Mouse (Mus musculus) kidney, adult 10 weeks (tissue): ENCODE results near the gene Vmn1r41. TPM values are rescaled to one million over a fixed set of nuclear protein-coding genes. Genes with fewer than 3 reads are reported as not detected.

ENCODE experiments used
- polyA plus RNA-seq: library from polyadenylated mRNA; stranded (reverse); fragments of 350-450 nt; fragmentation: Illumina TruSeq; extraction: RNeasy Lipid Tissue Mini Kit (QIAGEN cat#74804); gene quantifications from one replicate; pipeline ENCODE4 v1.2.3, GENCODE M21; 2014; ENCODE audit warnings: low read depth, low replicate concordance

The Vmn1r41 gene
- not detected for polyA plus RNA-seq

DNA sequence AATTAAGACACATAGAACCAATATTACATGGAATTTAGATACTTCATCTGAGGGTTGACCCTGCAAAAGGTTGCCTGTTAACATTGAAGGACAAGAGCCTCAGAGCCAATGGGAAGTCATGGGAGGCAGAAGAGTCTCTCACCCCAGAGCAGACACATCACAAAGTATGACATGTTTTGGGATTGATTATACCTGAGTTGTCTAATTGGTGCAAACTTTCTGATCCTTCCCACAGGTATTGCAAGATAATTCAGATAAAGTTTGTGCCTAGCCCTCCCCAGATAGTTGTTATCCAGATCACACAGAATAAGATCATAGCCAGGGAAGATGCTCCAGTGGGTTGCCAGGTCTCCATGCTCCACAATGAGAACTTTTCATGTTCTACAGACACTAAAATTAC, at the start of gene Vmn1r41:
TSS of gene Vmn1r41 (plus strand) at position 301 of the 400 bp plus-strand sequence.

GRCm38 (mm10) chr6:89707240-89707639, 33.3 kb upstream of the Vmn1r41 start, which contains the start of gene Vmn1r40:
TSS of gene Vmn1r40 (plus strand) at chr6:89707540.

Other genes starting within 250 kb of the Vmn1r41 start
- 1.3 TPM for gene Chchd6, start 145.1 kb upstream of the Vmn1r41 start, polyA plus RNA-seq
- 20.2 TPM for gene Txnrd3, start 96.8 kb upstream of the Vmn1r41 start, polyA plus RNA-seq
- gene Vmn1r40, start 33.2 kb upstream of the Vmn1r41 start, polyA plus RNA-seq: not detected
- not detected for gene Vmn1r42, start 135.6 kb downstream of the Vmn1r41 start, polyA plus RNA-seq
- not detected for gene Vmn1r43, start 135.6 kb downstream of the Vmn1r41 start, polyA plus RNA-seq
- not detected for gene Vmn1r44, start 142.9 kb downstream of the Vmn1r41 start, polyA plus RNA-seq
- gene Vmn1r45, start 199.8 kb downstream of the Vmn1r41 start, polyA plus RNA-seq: not detected
- gene Vmn1r46, start 228.5 kb downstream of the Vmn1r41 start, polyA plus RNA-seq: not detected